Mouse (Mus musculus) olfactory bulb, adult 2 months (tissue): Measurements from ENCODE around the gene Ccdc30. TPM values are rescaled to one million over a fixed set of nuclear protein-coding genes. Genes with fewer than 3 reads are reported as not detected.

Experiments
- H3K27ac ChIP-seq: fragments of 200-500 bp; 2 replicates; pipeline ENCODE4 v1.5.1; 2012; ENCODE audit warnings: low read depth, low read length; ENCODE audit not compliant: insufficient read depth
- H3K4me1 ChIP-seq: fragments of 200-500 bp; 2 replicates; pipeline ENCODE4 v1.6.1; 2012; ENCODE audit warnings: low read length; ENCODE audit not compliant: control insufficient read depth, insufficient read depth
- H3K4me3 ChIP-seq: fragments of 200-500 bp; 2 replicates; pipeline ENCODE4 v1.5.1; 2012; ENCODE audit warnings: mild to moderate bottlenecking, low read depth, low read length, moderate library complexity; ENCODE audit not compliant: insufficient read depth
- CTCF ChIP-seq: fragments of 200-500 bp; IDR thresholded peaks from 2 replicates; pipeline ENCODE4 v1.5.1; 2012; ENCODE audit warnings: low read depth, mild to moderate bottlenecking, low read length, moderate library complexity; ENCODE audit not compliant: insufficient read depth
- POLR2A ChIP-seq: fragments of 200-500 bp; IDR thresholded peaks from 2 replicates; pipeline ENCODE4 v1.6.1; 2012; ENCODE audit warnings: mild to moderate bottlenecking, low read depth, low read length, moderate library complexity; ENCODE audit not compliant: insufficient read depth
- WGBS: fragments of 180-500 bp; shearing (Covaris S2); methylation state at CpG from one replicate; pipeline ENCODE4 v1.1.7; 2018; 5-methylcytosine and 5-hydroxymethylcytosine counted together
- polyA plus RNA-seq: library from polyadenylated mRNA; stranded (reverse); fragments of >200 nt; gene quantifications from 2 replicates; pipeline ENCODE4 v1.2.4, GENCODE M21; 2012; ENCODE audit warnings: low replicate concordance; ENCODE audit not compliant: missing spikeins, insufficient read depth, insufficient read length

The Ccdc30 gene
- polyA plus RNA-seq, 1 experiment, result not detected

GRCm38 (mm10) chr4:119275726-119276125, 139.6 kb downstream of the Ccdc30 start:
- TF ChIP-seq POLR2A (no peak), CTCF (no peak)
- Histone ChIP-seq H3K27ac (no peak overlapping the region), H3K4me3 (no peak overlapping the region), H3K4me1 (no peaks in the 10 kb centered on the region)
- WGBS, result 68% methylated on average over 2 of the region's 2 CpGs

DNA sequence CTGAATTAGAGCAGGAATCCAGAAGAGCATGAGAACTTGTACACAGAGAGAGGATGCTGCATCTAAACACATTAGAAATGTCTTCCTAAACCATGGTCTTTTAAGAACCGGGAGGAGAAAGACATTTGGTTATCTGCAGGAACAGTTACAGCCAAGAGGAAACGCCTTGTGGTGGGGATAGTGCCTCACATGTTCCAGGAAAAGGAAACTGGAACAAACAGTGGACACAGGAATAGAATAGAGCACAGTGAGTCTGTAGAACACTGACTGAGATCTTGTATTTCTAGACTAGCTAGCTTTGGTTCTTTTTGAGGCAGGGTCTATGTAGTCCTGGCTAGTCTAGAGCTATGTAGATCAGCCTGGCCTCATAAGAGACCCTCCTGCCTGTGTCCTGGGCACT, 140.1 kb downstream of the Ccdc30 start:
- Histone ChIP-seq H3K27ac (no peak overlapping the region), H3K4me1 (no peaks in the 10 kb centered on the region), H3K4me3 (no peak overlapping the region)
- 85% methylated on average over 2 of the region's 2 CpGs for WGBS
- no peak for TF ChIP-seq CTCF
- TF ChIP-seq POLR2A, result no peak

DNA sequence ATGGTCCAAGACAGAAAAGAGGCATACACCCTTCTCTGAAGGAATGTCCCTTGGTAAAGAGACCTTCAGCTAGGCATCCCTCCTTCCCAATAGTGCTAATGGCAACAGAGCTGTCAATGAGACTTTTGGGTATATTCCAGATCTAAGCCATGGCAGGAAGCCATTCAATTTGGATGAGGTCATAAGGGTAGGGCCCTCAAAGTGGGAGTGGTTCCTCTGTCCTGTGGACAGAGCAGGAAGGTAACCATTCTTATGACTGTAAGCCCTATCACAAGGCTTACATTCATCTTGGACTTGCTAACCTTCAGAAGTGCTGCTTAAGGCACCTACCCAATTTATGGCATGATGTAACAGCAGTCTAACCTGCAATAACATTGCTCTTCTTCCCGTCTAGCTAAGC, 140.7 kb downstream of the Ccdc30 start:
- WGBS, result 91% methylated on average over 1 of the region's 1 CpGs
- Histone ChIP-seq H3K4me1 (no peaks in the 10 kb centered on the region), H3K27ac (no peak overlapping the region), H3K4me3 (no peak overlapping the region)
- TF ChIP-seq CTCF, result no peak
- TF ChIP-seq POLR2A, result no peak

Other genes with a start within 250 kb of the Ccdc30 start
- not detected in 2 replicates for gene Zfp691, start 241.3 kb downstream of the Ccdc30 start, polyA plus RNA-seq
- not detected in 2 replicates for gene Ermap, start 225.5 kb downstream of the Ccdc30 start, polyA plus RNA-seq
- not detected in 2 replicates for gene Svbp, start 220.2 kb downstream of the Ccdc30 start, polyA plus RNA-seq
- gene Tmem269, start 197.3 kb downstream of the Ccdc30 start, polyA plus RNA-seq, result not detected in 2 replicates
- not detected in 2 replicates for gene AU022252, start 182.8 kb downstream of the Ccdc30 start, polyA plus RNA-seq
- gene P3h1, start 182.6 kb downstream of the Ccdc30 start, polyA plus RNA-seq, result not detected in 2 replicates
- gene Cldn19, start 160.1 kb downstream of the Ccdc30 start, polyA plus RNA-seq, result not detected in 2 replicates
- gene Ybx1, start 120.9 kb downstream of the Ccdc30 start, polyA plus RNA-seq, result 690 TPM in 1 of 2 replicates, not detected in the other
- not detected in 2 replicates for gene Ppih, start 95.0 kb downstream of the Ccdc30 start, polyA plus RNA-seq
- gene Ppcs, start 6.9 kb upstream of the Ccdc30 start, polyA plus RNA-seq, result not detected in 2 replicates
- gene Zmynd12, start 7.3 kb upstream of the Ccdc30 start, polyA plus RNA-seq, result not detected in 2 replicates
- not detected in 2 replicates for gene Rimkla, start 77.1 kb upstream of the Ccdc30 start, polyA plus RNA-seq
- 98.3 TPM in 1 of 2 replicates, not detected in the other for gene Foxj3, start 121.5 kb upstream of the Ccdc30 start, polyA plus RNA-seq
- not detected in 2 replicates for gene Frg2f1, start 124.0 kb upstream of the Ccdc30 start, polyA plus RNA-seq
- gene Guca2a, start 222.2 kb upstream of the Ccdc30 start, polyA plus RNA-seq, result not detected in 2 replicates
- not detected in 2 replicates for gene Guca2b, start 243.4 kb upstream of the Ccdc30 start, polyA plus RNA-seq